Mouse (Mus musculus) intestine, embryonic 14.5 days (tissue): ENCODE data around the gene H2-Eb1. TPM values are rescaled to one million over a fixed set of nuclear protein-coding genes. Genes with fewer than 3 reads are reported as not detected.

Experiments
- ATAC-seq: fragments of 200-750 bp; cut with Nextera tagmentation; replicated peaks from 2 replicates; pipeline ENCODE4 v1.8.0; 2017; ENCODE audit warnings: low read depth, moderate number of reproducible peaks, moderate TSS enrichment, moderate library complexity; ENCODE audit not compliant: low FRiP score, low TSS enrichment
- DNase-seq: peaks from one replicate; pipeline ENCODE4 v3.0.0-alpha.2; 2018; ENCODE audit warnings: low spot score
- H3K27ac ChIP-seq: fragments of 300-500 bp; sonication (generic); 2 replicates; pipeline ENCODE4 v1.5.1; 2014; ENCODE audit warnings: low read depth, mild to moderate bottlenecking, control low read depth
- H3K27me3 ChIP-seq: fragments of 300-500 bp; sonication (generic); replicated peaks from 2 replicates; pipeline ENCODE4 v1.6.1; 2014; ENCODE audit warnings: low read length, control low read depth; ENCODE audit not compliant: control insufficient read depth, insufficient read depth
- H3K36me3 ChIP-seq: fragments of 300-500 bp; sonication (generic); 2 replicates; pipeline ENCODE4 v1.6.1; 2014; ENCODE audit warnings: low read length, control low read depth; ENCODE audit not compliant: control insufficient read depth, insufficient read depth
- H3K4me1 ChIP-seq: fragments of 300-500 bp; sonication (generic); replicated peaks from 2 replicates; pipeline ENCODE4 v1.6.1; 2014; ENCODE audit warnings: low read length, control low read depth, mixed read lengths; ENCODE audit not compliant: control insufficient read depth, insufficient read depth
- H3K4me2 ChIP-seq: fragments of 300-500 bp; sonication (generic); 2 replicates; pipeline ENCODE4 v1.6.1; 2014; ENCODE audit warnings: low read length
- H3K4me3 ChIP-seq: fragments of 300-500 bp; sonication (generic); 2 replicates; pipeline ENCODE4 v1.5.1; 2014; ENCODE audit warnings: low read depth, low read length, control low read depth, mixed read lengths
- H3K9ac ChIP-seq: fragments of 300-500 bp; sonication (generic); 2 replicates; pipeline ENCODE4 v1.6.1; 2014; ENCODE audit warnings: mild to moderate bottlenecking, low read length
- H3K9me3 ChIP-seq: fragments of 300-500 bp; sonication (generic); 2 replicates; pipeline ENCODE4 v1.6.1; 2016; ENCODE audit warnings: low read length, control low read depth; ENCODE audit not compliant: control insufficient read depth
- WGBS: fragments of 180-500 bp; shearing (Covaris S2); extraction: QIAGEN DNeasy Blood & Tissue Kit; methylation state at CpG from one replicate; pipeline ENCODE4 v1.1.7; 2014; 5-methylcytosine and 5-hydroxymethylcytosine counted together
- polyA plus RNA-seq: library from polyadenylated mRNA; unstranded; fragments of >200 nt; fragmentation: Nextera tagmentation; extraction: Ambion mirVana; gene quantifications from 2 replicates; pipeline ENCODE4 v1.2.1, GENCODE M21; 2014

H2-Eb1 gene
- polyA plus RNA-seq, result 4.1 and 4.3 TPM in 2 replicates

DNA sequence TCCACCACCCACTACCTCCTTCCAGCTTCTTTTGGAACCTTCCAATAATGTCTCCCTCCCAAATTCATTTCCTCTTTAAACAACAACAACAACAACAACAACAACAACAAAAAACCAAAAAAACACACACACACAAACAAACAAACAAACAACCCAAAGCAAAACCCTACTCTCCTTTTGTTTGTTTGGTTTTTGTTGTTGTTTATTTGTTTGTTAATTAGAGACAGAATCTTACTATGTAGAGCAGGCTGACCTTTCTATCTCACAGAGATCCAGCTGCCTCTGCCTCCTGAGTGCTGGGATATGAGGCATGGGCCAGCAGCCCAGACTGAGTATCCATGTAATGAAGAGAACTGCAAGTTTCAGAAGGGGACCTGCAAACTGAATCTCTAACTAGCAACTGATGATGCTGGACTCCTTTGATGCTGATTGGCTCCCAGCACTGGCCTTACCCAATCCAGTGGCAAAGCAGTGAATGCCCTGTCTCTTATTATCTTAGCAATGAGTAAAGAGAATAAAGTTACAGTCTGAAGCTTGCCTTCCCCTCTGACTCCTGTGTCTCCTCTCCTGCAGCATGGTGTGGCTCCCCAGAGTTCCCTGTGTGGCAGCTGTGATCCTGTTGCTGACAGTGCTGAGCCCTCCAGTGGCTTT lies at the start of gene H2-Eb1:
Gene H2-Eb1 (plus strand): TSS at position 488 of the 651 bp plus-strand sequence.
- Histone ChIP-seq H3K36me3 (no peaks in the 10 kb centered on the region), H3K27me3 (0 out of 2 replicates have a peak, but pooled peaks cover 2% of the 10 kb centered on the region), H3K4me3 (no peak within 1 kb of the TSS), H3K9ac (no peak within 1 kb of the TSS), H3K9me3 (no peaks in the 10 kb centered on the region), H3K4me2 (no peak within 1 kb of the TSS), H3K27ac (no peak within 1 kb of the TSS), H3K4me1 (no peaks in the 10 kb centered on the region)
- ATAC-seq (peak; percentile 71), DNase-seq (peak; percentile 86)

- H3K4me1 ChIP-seq, result peaks cover 12% of the 10 kb centered on the region
- peaks cover 5% of the 10 kb centered on the region; the same call in 1 of the 2 replicates for H3K27me3 ChIP-seq
- H3K27ac ChIP-seq, result no peak overlapping the region
- H3K4me3 ChIP-seq, result no peak overlapping the region
- H3K9ac ChIP-seq, result no peak overlapping the region
- WGBS, result 79% methylated on average over 5 of the region's 5 CpGs
- ATAC-seq, result no peak
- no peak overlapping the region for H3K4me2 ChIP-seq
- DNase-seq, result no peak
- H3K36me3 ChIP-seq, result no peaks in the 10 kb centered on the region
- H3K9me3 ChIP-seq, result no peaks in the 10 kb centered on the region; the same call in 1 of the 2 replicates
These were observed 49.2 kb upstream of the H2-Eb1 start for GRCm38 (mm10) chr17:34256501-34256900.

- H3K36me3 ChIP-seq, result no peaks in the 10 kb centered on the region
- no peak within 1 kb of the TSS for H3K4me2 ChIP-seq
- peaks cover 11% of the 10 kb centered on the region; the same call in 1 of the 2 replicates for H3K27me3 ChIP-seq
- no peak for ATAC-seq
- 71% methylated on average over 11 of the region's 11 CpGs for WGBS
- no peak within 1 kb of the TSS for H3K9ac ChIP-seq
- H3K9me3 ChIP-seq, result no peaks in the 10 kb centered on the region; the same call in 1 of the 2 replicates
- H3K4me3 ChIP-seq, result no peak within 1 kb of the TSS
- peak; percentile 88 for DNase-seq
- peaks cover 15% of the 10 kb centered on the region for H3K4me1 ChIP-seq
- H3K27ac ChIP-seq, result no peak within 1 kb of the TSS
These were observed 47.9 kb upstream of the H2-Eb1 start, which contains the start of gene H2-Ab1 for GRCm38 (mm10) chr17:34257594-34258375. H2-Ab1 (plus strand) TSS chr17:34257689.

DNA sequence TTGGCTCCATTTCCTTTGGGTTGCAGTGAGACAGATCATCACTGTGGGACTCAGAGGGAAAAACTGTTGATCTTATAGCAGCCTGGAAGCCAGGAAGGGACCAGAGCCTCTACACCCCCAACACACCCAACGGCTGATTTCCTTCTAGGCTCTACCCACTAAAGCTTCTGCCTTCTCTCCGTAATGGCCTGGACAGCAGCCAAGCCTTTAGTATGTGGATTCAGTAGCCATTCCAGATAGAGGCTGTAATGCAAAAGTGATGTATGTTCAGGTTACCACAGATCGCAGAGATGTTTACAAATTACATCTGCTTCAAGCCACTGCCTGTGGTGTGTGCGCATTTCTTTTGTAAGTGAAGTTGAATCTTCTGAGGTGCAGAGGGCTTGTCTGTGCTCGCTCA lies 45.1 kb upstream of the H2-Eb1 start:
- Histone ChIP-seq H3K9me3 (no peaks in the 10 kb centered on the region), H3K4me1 (peaks cover 19% of the 10 kb centered on the region), H3K9ac (no peak overlapping the region), H3K4me3 (no peak overlapping the region), H3K27me3 (peaks cover 33% of the 10 kb centered on the region), H3K4me2 (no peak overlapping the region), H3K27ac (no peak overlapping the region), H3K36me3 (no peaks in the 10 kb centered on the region)
- ATAC-seq, result no peak
- DNase-seq, result no peak
- 34% methylated on average over 5 of the region's 5 CpGs for whole genome bisulfite sequencing

- no peaks in the 10 kb centered on the region for H3K36me3 ChIP-seq
- H3K4me1 ChIP-seq, result peaks cover 19% of the 10 kb centered on the region
- H3K27ac ChIP-seq, result no peak overlapping the region
- 28% methylated on average over 4 of the region's 4 CpGs for WGBS
- no peak overlapping the region for H3K9ac ChIP-seq
- peak; percentile 70 for ATAC-seq
- DNase-seq, result peak; percentile 74
- peaks cover 33% of the 10 kb centered on the region for H3K27me3 ChIP-seq
- no peaks in the 10 kb centered on the region for H3K9me3 ChIP-seq
- no peak overlapping the region for H3K4me3 ChIP-seq
- H3K4me2 ChIP-seq, result no peak overlapping the region
These were observed 44.2 kb upstream of the H2-Eb1 start for GRCm38 (mm10) chr17:34261502-34261901.

DNA sequence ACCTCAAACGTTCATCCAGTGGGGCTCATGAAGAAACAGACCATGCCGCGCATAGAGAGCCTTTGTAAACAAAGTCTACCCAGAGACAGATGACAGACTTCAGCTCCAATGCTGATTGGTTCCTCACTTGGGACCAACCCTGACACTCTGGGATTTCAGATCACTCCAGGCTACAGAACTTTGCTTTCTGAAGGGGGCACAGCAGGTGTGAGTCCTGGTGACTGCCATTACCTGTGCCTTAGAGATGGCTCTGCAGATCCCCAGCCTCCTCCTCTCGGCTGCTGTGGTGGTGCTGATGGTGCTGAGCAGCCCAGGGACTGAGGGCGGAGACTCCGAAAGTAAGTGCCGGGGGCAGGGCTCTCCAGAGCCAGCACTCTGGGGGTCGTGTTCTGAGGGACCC lies 42.6 kb upstream of the H2-Eb1 start:
- Histone ChIP-seq H3K4me2 (peak overlapping the region; percentile 96), H3K4me1 (peaks cover 19% of the 10 kb centered on the region), H3K36me3 (no peaks in the 10 kb centered on the region), H3K9ac (no peak overlapping the region), H3K27ac (no peak overlapping the region), H3K27me3 (peaks cover 33% of the 10 kb centered on the region), H3K9me3 (no peaks in the 10 kb centered on the region), H3K4me3 (peak overlapping the region; percentile 40)
- 0% methylated on average over 8 of the region's 8 CpGs for WGBS
- peak; percentile 81; the same call in 1 of the 2 replicates for ATAC-seq
- peak; percentile 92 for DNase-seq

DNA sequence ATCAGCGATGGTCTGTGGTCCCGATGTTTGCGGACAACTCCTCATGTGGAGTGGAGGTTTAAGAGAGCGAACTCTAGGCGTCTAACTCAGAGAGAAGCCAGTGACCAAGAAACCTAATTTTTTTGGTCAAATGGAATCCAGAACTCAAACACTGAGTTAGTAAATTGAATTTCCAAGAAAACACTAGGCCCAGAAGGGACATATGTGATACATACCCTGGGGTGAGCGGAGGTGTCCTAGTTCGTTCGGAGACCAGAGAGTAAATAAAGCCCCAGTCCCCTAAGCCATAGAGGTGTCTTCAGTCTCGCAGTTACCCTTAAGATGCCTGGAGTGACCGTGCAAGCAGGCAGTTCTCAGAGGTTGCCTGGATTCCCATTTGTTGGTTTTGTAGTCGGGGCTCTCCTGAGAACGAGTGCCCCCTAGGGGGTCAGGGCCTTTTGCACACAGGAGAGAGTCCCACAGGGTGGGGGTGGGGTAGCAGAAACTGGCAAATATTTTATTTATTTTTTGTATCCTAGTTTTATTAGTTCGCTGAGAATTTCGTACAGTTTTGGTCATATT lies 41.8 kb upstream of the H2-Eb1 start:
- Histone ChIP-seq H3K4me3 (peak overlapping the region; percentile 40), H3K9me3 (no peaks in the 10 kb centered on the region), H3K9ac (no peak overlapping the region), H3K36me3 (no peaks in the 10 kb centered on the region), H3K4me2 (peak overlapping the region; percentile 96), H3K27me3 (peaks cover 28% of the 10 kb centered on the region), H3K27ac (no peak overlapping the region), H3K4me1 (peaks cover 19% of the 10 kb centered on the region)
- whole genome bisulfite sequencing, result 7% methylated on average over 14 of the region's 14 CpGs
- DNase-seq (peak; percentile 64), ATAC-seq (no peak)

GRCm38 (mm10) chr17:34264452-34265351 lies 41.0 kb upstream of the H2-Eb1 start:
- no peaks in the 10 kb centered on the region for H3K9me3 ChIP-seq
- H3K4me3 ChIP-seq, result peak overlapping the region; percentile 40
- DNase-seq (peak; percentile 81), ATAC-seq (peak; percentile 34; the same call in 1 of the 2 replicates)
- H3K9ac ChIP-seq, result peak overlapping the region; percentile 47
- peaks cover 28% of the 10 kb centered on the region for H3K27me3 ChIP-seq
- peak overlapping the region; percentile 96 for H3K4me2 ChIP-seq
- 1% methylated on average over 85 of the region's 93 CpGs for WGBS
- peaks cover 19% of the 10 kb centered on the region for H3K4me1 ChIP-seq
- no peak overlapping the region for H3K27ac ChIP-seq
- H3K36me3 ChIP-seq, result no peaks in the 10 kb centered on the region
